Mouse (Mus musculus) monocyte, adult 5-6 weeks (primary cell): Measurements from ENCODE around the gene Trim45. TPM values are rescaled to one million over a fixed set of nuclear protein-coding genes. Genes with fewer than 3 reads are reported as not detected.

Experiments
- total RNA-seq: library from RNA; stranded (forward); fragments of 200-1000, 200-491, 200-594 nt; gene quantifications from 3 replicates; pipeline ENCODE4 v1.2.3, GENCODE M21; 2017

The Trim45 gene
- total RNA-seq, 1 experiment from 2014 or later: 2.9 TPM

Other genes starting within 250 kb of the Trim45 start
- gene Man1a2, start 236.7 kb upstream of the Trim45 start, total RNA-seq: 56.4 to 88.2 TPM (median 78.2 TPM) in 3 replicates
- not detected in 3 replicates for gene Vtcn1, start 96.7 kb upstream of the Trim45 start, total RNA-seq
- gene Ttf2, start 47.5 kb downstream of the Trim45 start, total RNA-seq: 7.4 to 18.3 TPM (median 8.6 TPM) in 3 replicates
- 0.75 to 1.5 TPM (median 1.1 TPM) in 3 replicates for gene Cd101, start 107.4 kb downstream of the Trim45 start, total RNA-seq
- gene Ptgfrn, start 188.1 kb downstream of the Trim45 start, total RNA-seq: 0.10 to 0.57 TPM in 2 of 3 replicates, not detected in the other